Mouse (Mus musculus) forebrain, postnatal 0 days (tissue): Measurements from ENCODE around the gene Ndufv3. TPM values are rescaled to one million over a fixed set of nuclear protein-coding genes. Genes with fewer than 3 reads are reported as not detected.
A peak's percentile ranks its signal among the peaks of the same experiment; 100 is the strongest.
"Not testable (repeated sequence)": the region's sequence is repeated elsewhere in the genome, so short reads cannot be mapped to it uniquely, and the experiment has no call there.

Source experiments
- ATAC-seq: fragments of 200-750 bp; cut with Nextera tagmentation; 2 replicates; pipeline ENCODE4 v1.8.0; 2017; ENCODE audit warnings: mild to moderate bottlenecking, moderate library complexity
- DNase-seq: peaks from one replicate; pipeline ENCODE4 v3.0.0-alpha.2; 2015
- H3K27ac ChIP-seq: fragments of 300-500 bp; sonication (generic); 2 replicates; pipeline ENCODE4 v1.5.1; 2014; ENCODE audit warnings: low read depth, mild to moderate bottlenecking, antibody characterized with exemption, low read length, moderate library complexity, mixed read lengths
- H3K27me3 ChIP-seq: fragments of 300-500 bp; sonication (generic); 2 replicates; pipeline ENCODE4 v1.6.1; 2014; ENCODE audit warnings: mild to moderate bottlenecking, low read length, mixed read lengths; ENCODE audit not compliant: insufficient read depth
- H3K36me3 ChIP-seq: fragments of 300-500 bp; sonication (generic); 2 replicates; pipeline ENCODE4 v1.6.1; 2014; ENCODE audit warnings: mild to moderate bottlenecking, moderate library complexity; ENCODE audit not compliant: insufficient read depth
- H3K4me1 ChIP-seq: fragments of 300-500 bp; sonication (generic); 2 replicates; pipeline ENCODE4 v1.6.1; 2014; ENCODE audit warnings: antibody characterized with exemption; ENCODE audit not compliant: insufficient read depth
- H3K4me2 ChIP-seq: fragments of 300-500 bp; sonication (generic); 2 replicates; pipeline ENCODE4 v1.6.1; 2014; ENCODE audit warnings: low read depth, mild to moderate bottlenecking, moderate library complexity
- H3K4me3 ChIP-seq: fragments of 300-500 bp; sonication (generic); 2 replicates; pipeline ENCODE4 v1.5.1; 2014; ENCODE audit warnings: low read depth, low read length, mixed read lengths
- H3K9ac ChIP-seq: fragments of 300-500 bp; sonication (generic); 2 replicates; pipeline ENCODE4 v1.6.1; 2014; ENCODE audit warnings: mild to moderate bottlenecking
- H3K9me3 ChIP-seq: fragments of 300-500 bp; sonication (generic); 2 replicates; pipeline ENCODE4 v1.6.1; 2016; ENCODE audit warnings: low read length
- CTCF ChIP-seq: sonication (generic); IDR thresholded peaks from 2 replicates; pipeline ENCODE4 v1.5.1; 2016; ENCODE audit warnings: antibody characterized with exemption, control low read depth, low read depth
- WGBS: fragments of 180-500 bp; shearing (Covaris S2); extraction: QIAGEN DNeasy Blood & Tissue Kit; methylation state at CpG from one replicate; pipeline ENCODE4 v1.1.7; 2014; 5-methylcytosine and 5-hydroxymethylcytosine counted together
- polyA plus RNA-seq: library from polyadenylated mRNA; unstranded; fragments of >200 nt; fragmentation: Nextera tagmentation; extraction: Ambion mirVana; gene quantifications from 2 replicates; pipeline ENCODE4 v1.2.1, GENCODE M21; 2015
- total RNA-seq: library from RNA; depleted of rRNA; stranded (reverse); fragments of >200 nt; gene quantifications from 2 replicates; pipeline ENCODE4 v1.2.3, GENCODE M21; 2014

The Ndufv3 gene
- total and polyA plus RNA-seq, 2 experiments from 2014 or later: 337 to 500 TPM

- Histone ChIP-seq H3K4me3 (no peak overlapping the region), H3K27me3 (no peaks in the 10 kb centered on the region), H3K36me3 (peaks cover 21% of the 10 kb centered on the region), H3K9me3 (no peaks in the 10 kb centered on the region), H3K4me2 (no peak overlapping the region), H3K27ac (no peak overlapping the region), H3K4me1 (peaks cover 14% of the 10 kb centered on the region), H3K9ac (no peak overlapping the region)
- WGBS: 94% methylated on average over 3 of the region's 3 CpGs
- DNase-seq: no peak
- ATAC-seq: no peak
- no peak for TF ChIP-seq CTCF
Observed at GRCm38 (mm10) chr17:31525816-31526215, 5.9 kb downstream of the Ndufv3 start.

GRCm38 (mm10) chr17:31529314-31529713 is 9.4 kb downstream of the Ndufv3 start:
- no peak overlapping the region for H3K4me3 ChIP-seq
- no peaks in the 10 kb centered on the region for H3K27me3 ChIP-seq
- ATAC-seq (peak; percentile 85; the same call in 1 of the 2 replicates), DNase-seq (peak; percentile 81)
- peaks cover 25% of the 10 kb centered on the region for H3K36me3 ChIP-seq
- no peaks in the 10 kb centered on the region for H3K9me3 ChIP-seq
- 23% methylated on average over 15 of the region's 15 CpGs for WGBS
- no peak overlapping the region for H3K9ac ChIP-seq
- H3K4me1 ChIP-seq: 0 out of 2 replicates have a peak, but pooled peaks cover 3% of the 10 kb centered on the region
- peak; percentile 69 for TF ChIP-seq CTCF
- no peak overlapping the region for H3K4me2 ChIP-seq
- no peak overlapping the region for H3K27ac ChIP-seq

GRCm38 (mm10) chr17:31531441-31532158 is 11.7 kb downstream of the Ndufv3 start:
- Histone ChIP-seq H3K4me2 (no peak overlapping the region), H3K4me3 (no peak overlapping the region), H3K27me3 (no peaks in the 10 kb centered on the region), H3K36me3 (peaks cover 25% of the 10 kb centered on the region), H3K9me3 (no peaks in the 10 kb centered on the region), H3K9ac (no peak overlapping the region), H3K4me1 (peaks cover 16% of the 10 kb centered on the region), H3K27ac (no peak overlapping the region)
- ATAC-seq (no peak), DNase-seq (no peak)
- 90% methylated on average over 14 of the region's 14 CpGs for WGBS
- no peak for TF ChIP-seq CTCF

- H3K27me3 ChIP-seq, DNase-seq, H3K27ac ChIP-seq, H3K9me3 ChIP-seq, ATAC-seq, H3K4me2 ChIP-seq, H3K4me3 ChIP-seq, H3K9ac ChIP-seq: not testable (repeated sequence)
- Histone ChIP-seq H3K4me1 (peaks cover 16% of the 10 kb centered on the region), H3K36me3 (peaks cover 18% of the 10 kb centered on the region)
- 98% methylated on average over 3 of the region's 4 CpGs for WGBS
Observed at GRCm38 (mm10) chr17:31532331-31532730, 12.4 kb downstream of the Ndufv3 start.

- H3K9me3 ChIP-seq: no peaks in the 10 kb centered on the region
- TF ChIP-seq CTCF: no peak
- DNase-seq: no peak
- ATAC-seq: peak; percentile 1; the same call in 1 of the 2 replicates
- peaks cover 13% of the 10 kb centered on the region for H3K4me1 ChIP-seq
- no peak overlapping the region for H3K4me3 ChIP-seq
- H3K36me3 ChIP-seq: peaks cover 4% of the 10 kb centered on the region
- no peaks in the 10 kb centered on the region for H3K27me3 ChIP-seq
- H3K4me2 ChIP-seq: 0 out of 2 replicates have a peak overlapping the region, but pooled peaks have one; percentile 29
- peak overlapping the region; percentile 93 for H3K27ac ChIP-seq
- no peak overlapping the region for H3K9ac ChIP-seq
- 60% methylated on average over 4 of the region's 4 CpGs for WGBS
Observed at GRCm38 (mm10) chr17:31535358-31535757, 15.4 kb downstream of the Ndufv3 start.

- Histone ChIP-seq H3K4me3 (no peak overlapping the region), H3K27me3 (no peaks in the 10 kb centered on the region), H3K4me2 (peak overlapping the region; percentile 29), H3K9me3 (no peaks in the 10 kb centered on the region), H3K27ac (peak overlapping the region; percentile 93), H3K4me1 (peaks cover 13% of the 10 kb centered on the region), H3K36me3 (peaks cover 2% of the 10 kb centered on the region), H3K9ac (0 out of 2 replicates have a peak overlapping the region, but pooled peaks have one; percentile 39)
- 5% methylated on average over 8 of the region's 8 CpGs for WGBS
- ATAC-seq (peak; percentile 96), DNase-seq (peak; percentile 89)
- no peak for TF ChIP-seq CTCF
Observed at GRCm38 (mm10) chr17:31535871-31536629, 16.1 kb downstream of the Ndufv3 start.

- Histone ChIP-seq H3K27me3 (no peaks in the 10 kb centered on the region), H3K4me3 (no peak overlapping the region), H3K9me3 (no peaks in the 10 kb centered on the region), H3K27ac (peak overlapping the region; percentile 40; the same call in 1 of the 2 replicates), H3K36me3 (no peaks in the 10 kb centered on the region), H3K9ac (no peak overlapping the region), H3K4me1 (peaks cover 10% of the 10 kb centered on the region), H3K4me2 (no peak overlapping the region)
- TF ChIP-seq CTCF: no peak
- DNase-seq (no peak), ATAC-seq (no peak)
- WGBS: 40% methylated on average over 3 of the region's 3 CpGs
Observed at GRCm38 (mm10) chr17:31540101-31540500, 20.2 kb downstream of the Ndufv3 start.
